Mouse (Mus musculus) lung, embryonic 15.5 days (tissue): ENCODE results near the gene Atp13a4. TPM values are rescaled to one million over a fixed set of nuclear protein-coding genes. Genes with fewer than 3 reads are reported as not detected.

ENCODE experiments used
- ATAC-seq: fragments of 200-750 bp; cut with Nextera tagmentation; 2 replicates; pipeline ENCODE4 v1.8.0; 2017; ENCODE audit warnings: moderate number of reproducible peaks, borderline replicate concordance; ENCODE audit not compliant: low FRiP score, low TSS enrichment; ENCODE audit errors: extremely low read depth
- H3K27ac ChIP-seq: fragments of 300-500 bp; sonication (generic); 2 replicates; pipeline ENCODE4 v1.5.1; 2015; ENCODE audit warnings: moderate library complexity, mild to moderate bottlenecking, inconsistent platforms
- H3K27me3 ChIP-seq: fragments of 300-500 bp; sonication (generic); 2 replicates; pipeline ENCODE4 v1.6.1; 2015; ENCODE audit warnings: inconsistent platforms
- H3K36me3 ChIP-seq: fragments of 300-500 bp; sonication (generic); 2 replicates; pipeline ENCODE4 v1.6.1; 2015; ENCODE audit warnings: inconsistent platforms
- H3K4me1 ChIP-seq: fragments of 300-500 bp; sonication (generic); 2 replicates; pipeline ENCODE4 v1.6.1; 2015; ENCODE audit warnings: inconsistent platforms
- H3K4me2 ChIP-seq: fragments of 300-500 bp; sonication (generic); 2 replicates; pipeline ENCODE4 v1.6.1; 2015; ENCODE audit warnings: inconsistent platforms, mild to moderate bottlenecking, moderate library complexity
- H3K4me3 ChIP-seq: fragments of 300-500 bp; sonication (generic); 2 replicates; pipeline ENCODE4 v1.5.1; 2015; ENCODE audit warnings: mild to moderate bottlenecking, inconsistent platforms
- H3K9ac ChIP-seq: fragments of 300-500 bp; sonication (generic); 2 replicates; pipeline ENCODE4 v1.6.1; 2015; ENCODE audit warnings: inconsistent platforms
- H3K9me3 ChIP-seq: fragments of 300-500 bp; sonication (generic); 2 replicates; pipeline ENCODE4 v1.6.1; 2016; ENCODE audit warnings: inconsistent platforms
- WGBS: fragments of 180-500 bp; shearing (Covaris S2); methylation state at CpG from one replicate; pipeline ENCODE4 v1.1.7; 2015; 5-methylcytosine and 5-hydroxymethylcytosine counted together
- polyA plus RNA-seq: library from polyadenylated mRNA; unstranded; fragments of >200 nt; fragmentation: Nextera tagmentation; extraction: Ambion mirVana; gene quantifications from 2 replicates; pipeline ENCODE4 v1.2.1, GENCODE M21; 2015

Atp13a4 gene
- polyA plus RNA-seq, 1 experiment from 2014 or later, result 0.77 TPM

- 88% methylated on average over 4 of the region's 4 CpGs for WGBS
- no peak overlapping the region for H3K4me2 ChIP-seq
- H3K9me3 ChIP-seq, result no peaks in the 10 kb centered on the region
- H3K36me3 ChIP-seq, result no peaks in the 10 kb centered on the region
- ATAC-seq, result no peak
- no peak overlapping the region for H3K4me3 ChIP-seq
- no peak overlapping the region for H3K27ac ChIP-seq
- H3K4me1 ChIP-seq, result no peaks in the 10 kb centered on the region; the same call in 1 of the 2 replicates
- no peak overlapping the region for H3K9ac ChIP-seq
- H3K27me3 ChIP-seq, result no peaks in the 10 kb centered on the region
These were observed 8.8 kb downstream of the Atp13a4 start for GRCm38 (mm10) chr16:29535866-29536265.

- no peak for ATAC-seq
- no peak overlapping the region for H3K27ac ChIP-seq
- no peaks in the 10 kb centered on the region for H3K36me3 ChIP-seq
- WGBS, result 65% methylated on average over 6 of the region's 6 CpGs
- no peak overlapping the region for H3K9ac ChIP-seq
- no peak overlapping the region for H3K4me3 ChIP-seq
- H3K9me3 ChIP-seq, result no peaks in the 10 kb centered on the region
- no peak overlapping the region for H3K4me2 ChIP-seq
- H3K27me3 ChIP-seq, result no peaks in the 10 kb centered on the region
- H3K4me1 ChIP-seq, result no peaks in the 10 kb centered on the region
These were observed 11.0 kb downstream of the Atp13a4 start for GRCm38 (mm10) chr16:29533641-29534040.

GRCm38 (mm10) chr16:29527085-29527484 is 17.6 kb downstream of the Atp13a4 start:
- WGBS, result 73% methylated on average over 6 of the region's 6 CpGs
- H3K36me3 ChIP-seq, result no peaks in the 10 kb centered on the region
- no peak overlapping the region; the same call in 1 of the 2 replicates for H3K4me2 ChIP-seq
- no peak overlapping the region for H3K27ac ChIP-seq
- no peaks in the 10 kb centered on the region for H3K27me3 ChIP-seq
- H3K4me1 ChIP-seq, result no peaks in the 10 kb centered on the region
- H3K9me3 ChIP-seq, result no peaks in the 10 kb centered on the region
- no peak for ATAC-seq
- no peak overlapping the region for H3K9ac ChIP-seq
- no peak overlapping the region for H3K4me3 ChIP-seq

- H3K4me3 ChIP-seq, result no peak overlapping the region
- WGBS, result 73% methylated on average over 8 of the region's 8 CpGs
- no peak overlapping the region for H3K9ac ChIP-seq
- no peaks in the 10 kb centered on the region for H3K36me3 ChIP-seq
- no peaks in the 10 kb centered on the region for H3K9me3 ChIP-seq
- no peaks in the 10 kb centered on the region for H3K4me1 ChIP-seq
- no peak overlapping the region for H3K27ac ChIP-seq
- H3K4me2 ChIP-seq, result no peak overlapping the region
- ATAC-seq, result no peak
- no peaks in the 10 kb centered on the region for H3K27me3 ChIP-seq
These were observed 18.1 kb downstream of the Atp13a4 start for GRCm38 (mm10) chr16:29526585-29526984.

- Histone ChIP-seq H3K27me3 (no peaks in the 10 kb centered on the region), H3K4me3 (no peak overlapping the region), H3K9me3 (no peaks in the 10 kb centered on the region), H3K36me3 (no peaks in the 10 kb centered on the region), H3K9ac (no peak overlapping the region), H3K4me2 (no peak overlapping the region), H3K27ac (no peak overlapping the region), H3K4me1 (no peaks in the 10 kb centered on the region)
- WGBS, result 50% methylated on average over 3 of the region's 3 CpGs
- ATAC-seq, result no peak
These were observed 32.2 kb downstream of the Atp13a4 start for GRCm38 (mm10) chr16:29512495-29512894.

GRCm38 (mm10) chr16:29510743-29511142 is 33.9 kb downstream of the Atp13a4 start:
- Histone ChIP-seq H3K9me3 (no peaks in the 10 kb centered on the region), H3K4me2 (no peak overlapping the region), H3K4me1 (no peaks in the 10 kb centered on the region), H3K9ac (no peak overlapping the region), H3K36me3 (no peaks in the 10 kb centered on the region), H3K4me3 (no peak overlapping the region), H3K27ac (no peak overlapping the region), H3K27me3 (no peaks in the 10 kb centered on the region)
- ATAC-seq, result no peak
- 70% methylated on average over 7 of the region's 7 CpGs for WGBS

- Histone ChIP-seq H3K4me3 (no peak overlapping the region), H3K27me3 (no peaks in the 10 kb centered on the region), H3K9me3 (no peaks in the 10 kb centered on the region), H3K4me1 (no peaks in the 10 kb centered on the region), H3K36me3 (no peaks in the 10 kb centered on the region), H3K4me2 (no peak overlapping the region), H3K9ac (no peak overlapping the region), H3K27ac (no peak overlapping the region)
- WGBS, result 76% methylated on average over 3 of the region's 3 CpGs
- no peak for ATAC-seq
These were observed 34.8 kb downstream of the Atp13a4 start for GRCm38 (mm10) chr16:29509881-29510280.

GRCm38 (mm10) chr16:29504671-29505070 is 40.0 kb downstream of the Atp13a4 start:
- Histone ChIP-seq H3K27ac (no peak overlapping the region), H3K36me3 (no peaks in the 10 kb centered on the region), H3K4me3 (no peak overlapping the region), H3K4me2 (no peak overlapping the region), H3K9me3 (no peaks in the 10 kb centered on the region), H3K9ac (no peak overlapping the region), H3K27me3 (no peaks in the 10 kb centered on the region), H3K4me1 (no peaks in the 10 kb centered on the region)
- 70% methylated on average over 4 of the region's 4 CpGs for WGBS
- ATAC-seq, result no peak

- Histone ChIP-seq H3K9ac (no peak overlapping the region), H3K4me2 (no peak overlapping the region), H3K27ac (no peak overlapping the region), H3K4me3 (no peak overlapping the region), H3K4me1 (no peaks in the 10 kb centered on the region), H3K36me3 (no peaks in the 10 kb centered on the region), H3K27me3 (no peaks in the 10 kb centered on the region), H3K9me3 (no peaks in the 10 kb centered on the region)
- ATAC-seq, result no peak
- 63% methylated on average over 9 of the region's 9 CpGs for WGBS
These were observed 40.5 kb downstream of the Atp13a4 start for GRCm38 (mm10) chr16:29504198-29504597.

GRCm38 (mm10) chr16:29491031-29491430 is 53.6 kb downstream of the Atp13a4 start:
- Histone ChIP-seq H3K4me2 (no peak overlapping the region), H3K9ac (no peak overlapping the region), H3K4me3 (no peak overlapping the region), H3K4me1 (no peaks in the 10 kb centered on the region), H3K9me3 (no peaks in the 10 kb centered on the region), H3K27ac (no peak overlapping the region), H3K27me3 (no peaks in the 10 kb centered on the region), H3K36me3 (no peaks in the 10 kb centered on the region)
- no peak for ATAC-seq
- WGBS, result 71% methylated on average over 3 of the region's 3 CpGs

- no peak for ATAC-seq
- Histone ChIP-seq H3K9ac (no peak overlapping the region), H3K36me3 (no peaks in the 10 kb centered on the region), H3K27ac (no peak overlapping the region), H3K27me3 (no peaks in the 10 kb centered on the region), H3K4me3 (no peak overlapping the region), H3K4me2 (no peak overlapping the region), H3K4me1 (no peaks in the 10 kb centered on the region), H3K9me3 (no peaks in the 10 kb centered on the region)
These were observed 63.2 kb downstream of the Atp13a4 start for GRCm38 (mm10) chr16:29481439-29481838.

GRCm38 (mm10) chr16:29480396-29480795 is 64.3 kb downstream of the Atp13a4 start:
- H3K27ac ChIP-seq, result no peak overlapping the region
- H3K4me2 ChIP-seq, result no peak overlapping the region
- no peak overlapping the region for H3K4me3 ChIP-seq
- H3K9ac ChIP-seq, result no peak overlapping the region
- no peak for ATAC-seq
- no peaks in the 10 kb centered on the region for H3K36me3 ChIP-seq
- WGBS, result 53% methylated on average over 6 of the region's 6 CpGs
- H3K27me3 ChIP-seq, result no peaks in the 10 kb centered on the region
- H3K4me1 ChIP-seq, result no peaks in the 10 kb centered on the region
- no peaks in the 10 kb centered on the region for H3K9me3 ChIP-seq

GRCm38 (mm10) chr16:29463798-29464197 is 80.9 kb downstream of the Atp13a4 start:
- Histone ChIP-seq H3K4me1 (no peaks in the 10 kb centered on the region), H3K27me3 (no peaks in the 10 kb centered on the region), H3K36me3 (no peaks in the 10 kb centered on the region), H3K27ac (no peak overlapping the region), H3K4me2 (no peak overlapping the region), H3K9ac (no peak overlapping the region), H3K9me3 (no peaks in the 10 kb centered on the region), H3K4me3 (no peak overlapping the region)
- 20% methylated on average over 3 of the region's 3 CpGs for WGBS
- no peak for ATAC-seq
